In the genomic region with DNA sequence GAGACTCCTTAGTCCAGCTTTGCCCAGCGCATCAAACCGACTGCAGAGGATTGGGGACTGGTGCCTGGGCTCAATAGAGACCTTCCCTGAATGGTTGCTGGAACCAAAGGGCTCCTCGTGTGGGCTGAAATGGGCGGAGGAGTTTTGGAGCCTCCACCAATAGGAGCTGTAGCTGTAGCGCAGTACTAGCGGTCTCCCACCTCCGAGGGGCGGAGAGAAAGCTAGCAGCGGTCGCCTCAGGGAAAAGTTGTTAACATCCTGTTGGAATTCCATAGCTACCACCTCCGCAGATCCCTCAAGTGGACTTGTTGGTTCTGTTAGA, we compare ENCODE assay signal across 8 mouse cellular contexts. TPM values are rescaled to one million over a fixed set of nuclear protein-coding genes. Genes with fewer than 3 reads are reported as not detected.
DNase-seq lines count a peak whose midpoint lies in the region; ATAC-seq and TF ChIP-seq lines count a peak whose summit lies in the region.

A gene (minus strand): TSS at position 67 of the 322 bp plus-strand sequence.

- H3K4me2 ChIP-seq in hindbrain, embryonic 11.5 days (replicated peaks; ENCODE audit: low read depth, low read length): peak within 1 kb of the TSS; percentile 57
- peak within 1 kb of the TSS; percentile 36 for H3K4me2 ChIP-seq in liver, embryonic 13.5 days
- peak within 1 kb of the TSS; percentile 64 for H3K4me2 ChIP-seq in stomach, embryonic 14.5 days (replicated peaks; ENCODE audit: low read depth, low read length)

- H3K27ac ChIP-seq in hindbrain, embryonic 11.5 days (ENCODE audit: low read depth, low read length): no peak within 1 kb of the TSS
- no peak within 1 kb of the TSS for H3K27ac ChIP-seq in liver, embryonic 13.5 days
- H3K27ac ChIP-seq in stomach, embryonic 14.5 days (ENCODE audit: low read length): no peak within 1 kb of the TSS
- no peak within 1 kb of the TSS for H3K27ac ChIP-seq in thymus, adult 2 months (ENCODE audit: control insufficient read depth, insufficient read depth, low read length)

- 2% methylated on average over 11 of the region's 11 CpGs for WGBS in hindbrain, embryonic 11.5 days
- whole genome bisulfite sequencing in liver, embryonic 13.5 days (ENCODE audit: insufficient replicate concordance): 6% methylated on average over 11 of the region's 11 CpGs
- WGBS in stomach, embryonic 14.5 days: 4% methylated on average over 11 of the region's 11 CpGs
- 8% methylated on average over 11 of the region's 11 CpGs for whole genome bisulfite sequencing in thymus, adult 2 months

- no peaks in the 10 kb centered on the region for H3K36me3 ChIP-seq in hindbrain, embryonic 11.5 days (ENCODE audit: control insufficient read depth, insufficient read depth, low read length)
- H3K36me3 ChIP-seq in liver, embryonic 13.5 days: no peaks in the 10 kb centered on the region
- H3K36me3 ChIP-seq in stomach, embryonic 14.5 days (ENCODE audit: control insufficient read depth, insufficient read depth, low read length): no peaks in the 10 kb centered on the region
- no peaks in the 10 kb centered on the region for H3K36me3 ChIP-seq in thymus, adult 2 months (ENCODE audit: control insufficient read depth, insufficient read depth, low read length)

- DNase-seq in kidney, postnatal 4 days: peak; percentile 43 to 59
- DNase-seq in kidney, adult 8-10 months: no peak
- peak; percentile 67 for DNase-seq in embryo, embryonic 9.5 days (ENCODE audit: extremely low spot score)
- peak; percentile 63 for DNase-seq in hindbrain, embryonic 11.5 days (ENCODE audit: low spot score)
- DNase-seq in liver, embryonic 13.5 days: no peak
- no peak for DNase-seq in thymus, adult 2 months
- DNase-seq in urinary bladder, adult 18-20 months (ENCODE audit: low spot score in 2 of 2): no peak

- peaks cover 21% of the 10 kb centered on the region for H3K27me3 ChIP-seq in hindbrain, embryonic 11.5 days (ENCODE audit: control insufficient read depth, insufficient read depth, low read length)
- H3K27me3 ChIP-seq in liver, embryonic 13.5 days: peaks cover 33% of the 10 kb centered on the region
- H3K27me3 ChIP-seq in stomach, embryonic 14.5 days (ENCODE audit: control insufficient read depth, insufficient read depth, low read length): peaks cover 11% of the 10 kb centered on the region; the same call in 1 of the 2 replicates
- H3K27me3 ChIP-seq in thymus, adult 2 months (ENCODE audit: control insufficient read depth, insufficient read depth, low read length): peaks cover 3% of the 10 kb centered on the region; the same call in 1 of the 2 replicates

- peak; percentile 89 for ATAC-seq in hindbrain, embryonic 11.5 days (ENCODE audit: low FRiP score)
- ATAC-seq in liver, embryonic 13.5 days (ENCODE audit: low read depth): no peak
- peak; percentile 90; the same call in 1 of the 2 replicates for ATAC-seq in stomach, embryonic 14.5 days (ENCODE audit: insufficient number of reproducible peaks, insufficient read depth, low FRiP score, low read depth)

- H3K9ac ChIP-seq in hindbrain, embryonic 11.5 days (ENCODE audit: low read depth, low read length): no peak within 1 kb of the TSS
- H3K9ac ChIP-seq in liver, embryonic 13.5 days: no peak within 1 kb of the TSS
- no peak within 1 kb of the TSS for H3K9ac ChIP-seq in stomach, embryonic 14.5 days (replicated peaks; ENCODE audit: low read depth, low read length)

- no peak for TF ChIP-seq POLR2A in thymus, adult 2 months (IDR thresholded peaks at IDR 0.05; ENCODE audit: control insufficient read depth, extremely low read depth, insufficient read depth, low read length, poor library complexity)

- peaks cover 3% of the 10 kb centered on the region; the same call in 1 of the 2 replicates for H3K4me1 ChIP-seq in hindbrain, embryonic 11.5 days (replicated peaks; ENCODE audit: control insufficient read depth, insufficient read depth, low read length)
- H3K4me1 ChIP-seq in liver, embryonic 13.5 days (replicated peaks): no peaks in the 10 kb centered on the region
- peaks cover 6% of the 10 kb centered on the region; the same call in 1 of the 2 replicates for H3K4me1 ChIP-seq in stomach, embryonic 14.5 days (ENCODE audit: control insufficient read depth, insufficient read depth, low read length)
- no peaks in the 10 kb centered on the region for H3K4me1 ChIP-seq in thymus, adult 2 months (replicated peaks; ENCODE audit: control insufficient read depth, insufficient read depth, low read length)

- no peak for TF ChIP-seq CTCF in thymus, adult 2 months (IDR thresholded peaks at IDR 0.05; ENCODE audit: borderline replicate concordance, control insufficient read depth, extremely low read depth, insufficient read depth, low read length, poor library complexity)

- no peaks in the 10 kb centered on the region for H3K9me3 ChIP-seq in hindbrain, embryonic 11.5 days (ENCODE audit: control insufficient read depth, low read length)
- no peaks in the 10 kb centered on the region for H3K9me3 ChIP-seq in liver, embryonic 13.5 days (replicated peaks)
- no peaks in the 10 kb centered on the region for H3K9me3 ChIP-seq in stomach, embryonic 14.5 days (ENCODE audit: control insufficient read depth, low read depth, low read length)

- H3K4me3 ChIP-seq in hindbrain, embryonic 11.5 days (ENCODE audit: low read depth, low read length): peak within 1 kb of the TSS; percentile 22
- H3K4me3 ChIP-seq in liver, embryonic 13.5 days (replicated peaks): no peak within 1 kb of the TSS; the same call in 1 of the 2 replicates
- H3K4me3 ChIP-seq in stomach, embryonic 14.5 days (ENCODE audit: low read depth, low read length): peak within 1 kb of the TSS; percentile 20
- no peak within 1 kb of the TSS for H3K4me3 ChIP-seq in thymus, adult 2 months (ENCODE audit: control insufficient read depth, insufficient read depth, low read length)

RNA-seq across cellular contexts. Expression of the gene that starts here (rescaled TPM):
- 0.14 TPM in 1 of 2 replicates, not detected in the other for polyA plus RNA-seq in hindbrain, embryonic 11.5 days (2014; fragmentation: Nextera tagmentation; extraction: Ambion mirVana)
- polyA plus RNA-seq in liver, embryonic 13.5 days (2015; fragmentation: Nextera tagmentation; extraction: Ambion mirVana): not detected in 2 replicates
- 0.42 TPM in 1 of 2 replicates, not detected in the other for polyA plus RNA-seq in stomach, embryonic 14.5 days (2014; fragmentation: Nextera tagmentation; extraction: Ambion mirVana)
- 0.08 TPM in 1 of 2 replicates, not detected in the other for polyA plus RNA-seq in thymus, adult 2 months (2012; rRNA removed)

Comparison
In these comparisons a context has a peak if more than half of its experiments do, and no peak if none do; other contexts are left out.
1. DNase-seq: peak in kidney, postnatal 4 days (2 of 2) and embryo, embryonic 9.5 days (single experiment); none in kidney, adult 8-10 months (0 of 2), liver, embryonic 13.5 days (single experiment), thymus, adult 2 months (single experiment) and urinary bladder, adult 18-20 months (0 of 2).
2. Peak in DNase-seq, ATAC-seq, H3K4me3 ChIP-seq and H3K4me2 ChIP-seq in hindbrain, embryonic 11.5 days; RNA of the gene not detected or under 1 TPM.
3. Peak in ATAC-seq, H3K4me3 ChIP-seq and H3K4me2 ChIP-seq in stomach, embryonic 14.5 days; RNA of the gene not detected or under 1 TPM.
4. Peak in every context shown above with its lines, with median percentiles within 50 percentile points of each other: H3K4me2 ChIP-seq.